Mouse (Mus musculus): Measurements from ENCODE around the gene Atp1a3. TPM values are rescaled to one million over a fixed set of nuclear protein-coding genes. Genes with fewer than 3 reads are reported as not detected.

Atp1a3 gene
- polyA plus RNA-seq, 1 experiment from 2014 or later: 3.4 TPM

DNA sequence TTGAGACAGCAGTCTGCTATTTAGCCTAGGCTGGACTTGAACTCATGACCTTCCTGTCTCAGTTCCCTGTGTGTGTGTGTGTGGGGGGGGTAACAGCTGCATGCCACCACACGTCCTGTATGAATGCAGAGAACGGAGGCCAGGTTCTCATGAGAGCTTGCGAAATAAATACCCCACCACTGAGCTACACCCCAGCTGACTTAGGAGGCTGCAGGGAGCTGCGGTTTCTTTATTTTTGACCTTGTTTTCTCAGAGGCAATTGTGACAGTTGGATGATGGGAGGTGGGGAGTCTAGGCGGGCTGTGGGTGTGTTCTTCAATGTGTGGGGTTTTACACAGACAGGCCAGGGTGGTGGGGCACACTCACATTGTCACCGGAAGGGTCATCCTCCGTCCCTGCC is 5.5 kb downstream of the Atp1a3 start:
- H3K9me3 ChIP-seq (ENCODE audit: control insufficient read depth): no peaks in the 10 kb centered on the region
- no peak overlapping the region for H3K9ac ChIP-seq (ENCODE audit: low read depth, low read length)
- H3K4me1 ChIP-seq (replicated peaks; ENCODE audit: control insufficient read depth, insufficient read depth, low read length): no peaks in the 10 kb centered on the region
- no peak for ATAC-seq
- no peak overlapping the region for H3K4me3 ChIP-seq (ENCODE audit: low read depth, low read length)
- peaks cover under 1% of the 10 kb centered on the region; the same call in 1 of the 2 replicates for H3K27me3 ChIP-seq (replicated peaks; ENCODE audit: control insufficient read depth, insufficient read depth, low read length)
- H3K27ac ChIP-seq (ENCODE audit: low read depth, low read length): no peak overlapping the region
- H3K4me2 ChIP-seq (replicated peaks; ENCODE audit: low read depth): no peak overlapping the region
- H3K36me3 ChIP-seq (ENCODE audit: control insufficient read depth, insufficient read depth): no peaks in the 10 kb centered on the region
- no peak for TF ChIP-seq CTCF (IDR thresholded peaks at IDR 0.05; ENCODE audit: low read depth)
- 71% methylated on average over 7 of the region's 7 CpGs for WGBS

DNA sequence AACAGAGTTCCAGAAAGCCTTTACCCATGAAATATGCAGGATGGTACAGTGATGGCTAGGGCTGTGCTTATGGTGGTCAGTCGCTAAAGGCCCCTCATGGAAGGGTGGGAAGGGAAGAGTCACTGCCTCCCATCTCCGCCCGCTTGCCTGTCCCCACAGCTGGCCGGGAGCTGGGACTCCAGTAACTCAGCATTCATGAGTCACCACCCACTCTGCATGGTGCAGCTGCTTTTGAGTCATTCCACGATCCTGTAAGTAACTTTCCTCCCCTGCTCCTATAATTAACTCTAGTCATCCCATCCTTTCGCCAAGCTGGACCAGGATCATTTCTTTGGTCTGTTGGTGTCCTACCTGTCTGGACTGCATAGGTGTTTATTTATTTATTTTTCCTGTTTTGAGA is 12.7 kb downstream of the Atp1a3 start:
- no peaks in the 10 kb centered on the region for H3K27me3 ChIP-seq (replicated peaks; ENCODE audit: control insufficient read depth, insufficient read depth, low read length)
- WGBS: 59% methylated on average over 6 of the region's 6 CpGs
- H3K36me3 ChIP-seq (ENCODE audit: control insufficient read depth, insufficient read depth): no peaks in the 10 kb centered on the region
- TF ChIP-seq CTCF (IDR thresholded peaks at IDR 0.05; ENCODE audit: low read depth): no peak
- H3K27ac ChIP-seq (ENCODE audit: low read depth, low read length): no peak overlapping the region
- H3K9ac ChIP-seq (ENCODE audit: low read depth, low read length): no peak overlapping the region
- ATAC-seq: no peak
- H3K4me2 ChIP-seq (replicated peaks; ENCODE audit: low read depth): no peak overlapping the region
- no peaks in the 10 kb centered on the region for H3K9me3 ChIP-seq (ENCODE audit: control insufficient read depth)
- H3K4me3 ChIP-seq (ENCODE audit: low read depth, low read length): no peak overlapping the region
- no peaks in the 10 kb centered on the region for H3K4me1 ChIP-seq (replicated peaks; ENCODE audit: control insufficient read depth, insufficient read depth, low read length)

DNA sequence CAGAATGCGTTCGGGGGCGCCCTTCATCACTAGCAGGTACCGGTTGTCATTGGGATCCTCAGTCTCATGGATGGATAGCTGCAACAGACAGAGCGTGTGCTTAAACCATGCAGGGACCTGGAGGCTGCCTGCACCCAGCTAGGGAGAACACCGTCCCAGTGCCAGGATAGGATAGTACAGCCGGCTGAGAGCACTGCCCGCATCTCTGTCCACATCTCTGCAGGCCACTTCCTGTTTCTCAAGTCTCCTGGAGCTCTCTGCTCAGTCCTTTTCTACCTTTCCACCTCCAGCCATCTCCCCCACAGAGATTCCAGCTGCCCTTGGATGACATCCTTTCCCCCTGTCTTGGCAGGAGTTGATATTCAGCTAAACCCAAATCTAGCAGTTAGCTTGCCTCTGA is 15.3 kb downstream of the Atp1a3 start:
- H3K27ac ChIP-seq (ENCODE audit: low read depth, low read length): no peak overlapping the region
- no peak for ATAC-seq
- H3K27me3 ChIP-seq (replicated peaks; ENCODE audit: control insufficient read depth, insufficient read depth, low read length): no peaks in the 10 kb centered on the region
- TF ChIP-seq CTCF (IDR thresholded peaks at IDR 0.05; ENCODE audit: low read depth): no peak
- no peak overlapping the region for H3K4me2 ChIP-seq (replicated peaks; ENCODE audit: low read depth)
- 82% methylated on average over 8 of the region's 8 CpGs for WGBS
- H3K4me3 ChIP-seq (ENCODE audit: low read depth, low read length): no peak overlapping the region
- H3K9ac ChIP-seq (ENCODE audit: low read depth, low read length): no peak overlapping the region
- no peaks in the 10 kb centered on the region for H3K4me1 ChIP-seq (replicated peaks; ENCODE audit: control insufficient read depth, insufficient read depth, low read length)
- no peaks in the 10 kb centered on the region for H3K36me3 ChIP-seq (ENCODE audit: control insufficient read depth, insufficient read depth)
- H3K9me3 ChIP-seq (ENCODE audit: control insufficient read depth): no peaks in the 10 kb centered on the region

GRCm38 (mm10) chr7:24987941-24988340 is 17.8 kb downstream of the Atp1a3 start:
- Histone ChIP-seq H3K27me3 (replicated peaks; ENCODE audit: control insufficient read depth, insufficient read depth, low read length) (no peaks in the 10 kb centered on the region), H3K9ac (ENCODE audit: low read depth, low read length) (no peak overlapping the region), H3K4me3 (ENCODE audit: low read depth, low read length) (no peak overlapping the region), H3K27ac (ENCODE audit: low read depth, low read length) (no peak overlapping the region), H3K4me2 (replicated peaks; ENCODE audit: low read depth) (no peak overlapping the region), H3K36me3 (ENCODE audit: control insufficient read depth, insufficient read depth) (no peaks in the 10 kb centered on the region), H3K9me3 (ENCODE audit: control insufficient read depth) (no peaks in the 10 kb centered on the region), H3K4me1 (replicated peaks; ENCODE audit: control insufficient read depth, insufficient read depth, low read length) (no peaks in the 10 kb centered on the region)
- no peak for ATAC-seq
- TF ChIP-seq CTCF (IDR thresholded peaks at IDR 0.05; ENCODE audit: low read depth): no peak
- WGBS: 78% methylated on average over 14 of the region's 14 CpGs

DNA sequence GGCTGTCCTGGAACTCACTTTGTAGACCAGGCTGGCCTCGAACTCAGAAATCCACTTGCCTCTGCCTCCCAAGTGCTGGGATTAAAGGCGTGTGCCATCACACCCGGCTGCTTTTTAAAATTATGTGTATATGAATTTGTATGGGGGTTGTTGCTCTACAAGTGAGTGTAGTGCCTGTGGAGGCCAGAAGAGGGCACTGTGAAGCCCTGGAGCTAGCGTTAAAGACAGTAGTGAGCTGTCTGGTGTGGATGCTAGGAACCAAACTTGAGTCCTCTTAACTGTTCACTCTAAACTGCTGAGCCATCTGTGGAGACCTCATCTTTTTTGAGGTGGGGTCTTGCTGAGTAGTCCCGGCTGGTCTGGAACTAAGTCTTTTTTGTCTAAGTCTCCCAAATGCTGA is 20.0 kb downstream of the Atp1a3 start:
- no peak for ATAC-seq
- Histone ChIP-seq H3K4me3 (ENCODE audit: low read depth, low read length) (no peak overlapping the region), H3K9ac (ENCODE audit: low read depth, low read length) (no peak overlapping the region), H3K9me3 (ENCODE audit: control insufficient read depth) (no peaks in the 10 kb centered on the region), H3K27me3 (replicated peaks; ENCODE audit: control insufficient read depth, insufficient read depth, low read length) (no peaks in the 10 kb centered on the region), H3K27ac (ENCODE audit: low read depth, low read length) (no peak overlapping the region), H3K4me2 (replicated peaks; ENCODE audit: low read depth) (no peak overlapping the region), H3K36me3 (ENCODE audit: control insufficient read depth, insufficient read depth) (no peaks in the 10 kb centered on the region), H3K4me1 (replicated peaks; ENCODE audit: control insufficient read depth, insufficient read depth, low read length) (no peaks in the 10 kb centered on the region)
- TF ChIP-seq CTCF (IDR thresholded peaks at IDR 0.05; ENCODE audit: low read depth): peak; percentile 39
- 71% methylated on average over 5 of the region's 5 CpGs for WGBS

DNA sequence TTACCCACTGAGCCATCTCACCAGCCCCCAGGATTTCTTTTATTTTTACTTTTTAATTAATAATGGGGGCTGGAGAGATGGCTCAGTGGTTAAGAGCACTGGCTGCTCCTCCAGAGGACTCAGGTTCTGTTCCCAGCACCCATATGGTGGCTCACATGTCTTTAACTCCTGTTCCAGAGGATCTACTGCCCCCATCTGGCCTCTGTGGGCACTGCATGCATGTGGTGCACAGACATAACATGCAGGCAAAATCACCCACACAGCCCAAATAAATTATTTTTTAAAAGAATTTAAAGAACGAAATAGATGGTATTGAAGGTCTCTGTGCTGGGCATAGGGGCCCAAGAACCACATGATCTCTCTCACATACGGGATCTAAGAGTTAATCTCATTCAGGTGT is 21.5 kb downstream of the Atp1a3 start:
- no peaks in the 10 kb centered on the region for H3K36me3 ChIP-seq (ENCODE audit: control insufficient read depth, insufficient read depth)
- no peak overlapping the region for H3K4me2 ChIP-seq (replicated peaks; ENCODE audit: low read depth)
- no peak overlapping the region for H3K4me3 ChIP-seq (ENCODE audit: low read depth, low read length)
- H3K27me3 ChIP-seq (replicated peaks; ENCODE audit: control insufficient read depth, insufficient read depth, low read length): no peaks in the 10 kb centered on the region
- no peak overlapping the region for H3K27ac ChIP-seq (ENCODE audit: low read depth, low read length)
- no peak for ATAC-seq
- no peaks in the 10 kb centered on the region for H3K4me1 ChIP-seq (replicated peaks; ENCODE audit: control insufficient read depth, insufficient read depth, low read length)
- H3K9me3 ChIP-seq (ENCODE audit: control insufficient read depth): no peaks in the 10 kb centered on the region
- TF ChIP-seq CTCF (IDR thresholded peaks at IDR 0.05; ENCODE audit: low read depth): 0 out of 2 replicates have a peak, but pooled peaks have one; percentile 15
- 92% methylated on average over 2 of the region's 2 CpGs for WGBS
- no peak overlapping the region for H3K9ac ChIP-seq (ENCODE audit: low read depth, low read length)

DNA sequence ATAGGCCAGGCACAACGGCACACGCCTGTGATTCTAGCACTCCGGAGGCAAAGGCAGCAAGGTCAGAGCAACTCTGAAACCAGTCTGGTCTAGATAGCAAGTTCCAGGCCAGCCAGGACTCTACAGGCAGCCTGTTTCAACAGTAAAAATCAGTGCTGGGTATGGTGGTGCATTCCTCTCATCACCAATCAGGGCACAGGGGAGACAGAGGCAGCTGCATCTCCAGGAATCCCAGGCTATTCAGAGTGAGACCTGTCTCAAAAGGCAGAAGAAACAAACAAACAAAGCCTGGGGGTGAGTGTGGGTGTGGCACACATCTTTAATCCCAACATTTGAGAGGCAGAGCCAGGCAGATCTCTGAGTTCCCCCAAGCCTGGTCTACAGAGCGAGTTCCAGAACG is 22.4 kb downstream of the Atp1a3 start:
- 80% methylated on average over 5 of the region's 5 CpGs for WGBS
- no peak for TF ChIP-seq CTCF (IDR thresholded peaks at IDR 0.05; ENCODE audit: low read depth)
- no peak overlapping the region for H3K9ac ChIP-seq (ENCODE audit: low read depth, low read length)
- no peaks in the 10 kb centered on the region for H3K36me3 ChIP-seq (ENCODE audit: control insufficient read depth, insufficient read depth)
- H3K4me3 ChIP-seq (ENCODE audit: low read depth, low read length): no peak overlapping the region
- H3K9me3 ChIP-seq (ENCODE audit: control insufficient read depth): no peaks in the 10 kb centered on the region
- no peak overlapping the region for H3K27ac ChIP-seq (ENCODE audit: low read depth, low read length)
- H3K4me2 ChIP-seq (replicated peaks; ENCODE audit: low read depth): no peak overlapping the region
- no peaks in the 10 kb centered on the region for H3K4me1 ChIP-seq (replicated peaks; ENCODE audit: control insufficient read depth, insufficient read depth, low read length)
- no peak for ATAC-seq
- no peaks in the 10 kb centered on the region for H3K27me3 ChIP-seq (replicated peaks; ENCODE audit: control insufficient read depth, insufficient read depth, low read length)

Data from intestine, postnatal 0 days (tissue).